Mouse (Mus musculus): ENCODE results near the gene Syt1.

Syt1 gene

GRCm38 (mm10) chr10:108885769-108886168, 125.0 kb downstream of the Syt1 start:
- DNase-seq (ENCODE audit: low read depth, low spot score) = no peak

GRCm38 (mm10) chr10:108884520-108884919, 126.3 kb downstream of the Syt1 start:
- no peak for DNase-seq (ENCODE audit: low read depth, low spot score)

GRCm38 (mm10) chr10:108880372-108880771, 130.4 kb downstream of the Syt1 start:
- DNase-seq (ENCODE audit: low read depth, low spot score) = no peak

DNA sequence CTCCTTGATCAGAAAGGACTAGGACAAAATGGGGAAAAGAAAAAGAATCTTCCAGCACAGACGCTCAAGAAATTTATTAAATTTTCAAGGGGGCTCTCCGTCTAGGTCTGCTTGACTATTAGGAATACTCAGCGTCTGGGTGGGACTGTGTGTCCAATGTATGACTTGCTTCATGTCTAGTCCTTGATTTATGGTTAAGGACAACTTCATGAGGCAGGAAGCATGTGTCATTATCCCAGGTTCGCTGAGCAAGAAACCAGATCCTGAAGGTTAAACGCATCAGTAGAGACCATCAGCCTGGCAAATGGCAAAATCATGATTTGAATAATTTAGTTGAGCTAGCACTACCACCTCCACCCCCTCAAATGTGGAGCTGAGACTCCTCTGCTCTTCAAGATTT, 135.1 kb downstream of the Syt1 start:
- no peak for DNase-seq (ENCODE audit: low read depth, low spot score)

DNA sequence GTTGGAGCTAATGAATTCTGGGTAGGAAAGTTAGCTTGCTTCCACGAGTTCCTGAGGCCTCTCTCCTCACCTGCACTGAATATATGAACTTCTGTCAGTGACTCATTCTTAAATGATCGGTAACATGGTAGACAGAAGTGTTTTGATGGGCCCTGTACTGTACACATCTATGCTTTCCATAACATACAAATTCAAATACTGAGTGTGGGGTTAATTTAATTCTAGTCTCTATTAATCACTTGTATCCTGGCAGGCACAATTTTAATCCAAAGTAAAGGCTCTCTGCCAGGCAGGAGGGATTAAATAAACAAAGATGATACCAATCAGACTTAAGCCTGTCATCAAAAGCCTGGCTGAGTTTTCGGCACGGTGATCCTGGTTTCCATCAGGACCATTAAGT, 136.1 kb downstream of the Syt1 start:
- DNase-seq (ENCODE audit: low read depth, low spot score) = no peak

DNA sequence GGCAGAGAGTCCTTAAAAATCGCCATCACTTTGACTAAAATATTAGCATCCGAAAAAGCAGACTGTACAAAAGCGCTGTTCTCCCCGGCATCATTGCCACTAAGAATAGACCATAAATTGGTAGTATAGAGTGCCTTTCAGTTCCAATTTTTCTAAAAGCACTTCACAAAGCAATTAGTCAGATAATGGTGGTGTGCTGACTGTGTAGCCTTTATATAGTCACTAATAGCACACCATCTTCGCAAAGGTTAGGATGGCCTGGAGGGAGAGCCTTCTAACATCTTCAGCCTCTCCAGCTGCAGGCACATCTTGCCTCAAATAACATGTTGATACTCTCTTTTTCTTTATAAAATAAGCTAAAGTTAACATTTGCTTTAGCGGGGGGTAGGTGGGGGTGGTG, 138.4 kb downstream of the Syt1 start:
- no peak for DNase-seq (ENCODE audit: low read depth, low spot score)

DNA sequence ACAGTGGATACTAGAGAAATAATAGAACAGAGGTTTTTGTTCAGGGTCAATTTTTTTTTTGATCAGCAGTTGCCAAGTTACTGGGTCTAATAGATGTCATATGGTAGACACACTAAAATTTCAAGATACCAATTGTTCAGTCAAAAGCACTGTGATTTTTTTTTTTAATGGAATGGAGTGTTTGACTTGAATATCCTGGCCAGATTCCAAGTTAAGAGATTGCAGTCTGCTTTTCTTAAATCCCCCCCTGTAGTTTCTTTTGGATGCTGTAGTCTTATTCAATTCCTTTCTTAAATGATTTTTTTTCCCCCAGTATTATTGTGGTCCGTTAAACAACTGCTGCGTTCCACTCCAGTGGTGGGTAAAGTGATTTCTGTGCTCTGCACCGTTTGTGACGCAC, 140.2 kb downstream of the Syt1 start:
- no peak for DNase-seq (ENCODE audit: low read depth, low spot score)

DNA sequence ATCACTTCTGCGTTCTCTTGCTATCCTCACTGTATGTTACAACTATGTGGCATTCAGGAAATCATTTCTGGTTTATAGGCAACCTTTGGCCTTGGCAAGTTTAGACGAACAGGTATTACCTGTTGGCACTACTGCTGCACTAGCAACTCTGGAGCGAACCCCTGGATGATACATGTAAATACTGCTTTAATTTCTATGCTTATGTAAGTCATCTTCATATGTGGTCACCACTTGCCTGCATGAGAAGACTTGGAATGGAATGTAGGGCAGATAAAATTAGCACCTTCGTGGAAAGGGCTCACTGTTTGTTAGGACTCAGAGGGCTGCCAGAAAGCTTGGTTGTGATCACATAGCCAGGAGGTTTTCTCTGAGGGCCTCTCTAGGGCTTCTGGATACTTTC, 142.6 kb downstream of the Syt1 start:
- no peak for DNase-seq (ENCODE audit: low read depth, low spot score)

DNA sequence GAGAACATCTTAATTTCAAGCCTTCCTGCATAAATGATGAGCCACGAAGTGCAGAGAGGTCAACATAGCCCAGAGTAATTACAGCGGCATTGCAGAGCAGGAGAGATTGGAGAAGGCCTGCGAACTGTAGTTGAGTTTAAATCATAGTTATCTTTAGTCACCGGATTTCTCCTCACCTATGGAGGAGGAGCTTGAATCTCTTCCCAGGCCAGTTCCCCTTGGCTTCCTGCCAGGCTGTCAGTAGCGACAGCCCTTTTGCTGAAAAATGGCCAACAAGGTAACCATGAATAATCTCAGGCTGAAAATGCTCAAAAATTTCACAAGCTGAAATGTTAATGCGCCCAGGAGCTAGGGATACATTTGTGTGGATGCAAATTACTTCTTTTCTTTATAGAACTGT, 143.6 kb downstream of the Syt1 start:
- no peak for DNase-seq (ENCODE audit: low read depth, low spot score)

DNA sequence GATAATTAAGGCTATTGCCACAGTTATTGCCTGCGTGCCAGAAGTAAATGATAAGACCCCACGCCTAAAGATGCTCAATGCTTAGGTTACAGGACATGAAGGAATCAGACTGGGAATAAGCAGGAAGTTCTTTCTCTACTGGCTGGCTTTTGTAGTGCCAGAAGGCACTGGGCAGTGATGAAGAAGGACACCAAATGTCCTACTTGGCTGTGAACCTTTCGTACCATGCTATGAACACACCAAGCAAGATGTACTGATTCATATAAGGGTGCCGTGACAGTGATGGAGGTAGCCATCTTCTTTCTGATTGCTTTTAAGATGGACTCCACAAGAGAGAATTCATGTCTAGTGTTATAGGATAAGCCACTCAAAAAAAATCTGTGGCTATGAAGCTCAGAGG, 145.2 kb downstream of the Syt1 start:
- DNase-seq (ENCODE audit: low read depth, low spot score) = no peak

DNA sequence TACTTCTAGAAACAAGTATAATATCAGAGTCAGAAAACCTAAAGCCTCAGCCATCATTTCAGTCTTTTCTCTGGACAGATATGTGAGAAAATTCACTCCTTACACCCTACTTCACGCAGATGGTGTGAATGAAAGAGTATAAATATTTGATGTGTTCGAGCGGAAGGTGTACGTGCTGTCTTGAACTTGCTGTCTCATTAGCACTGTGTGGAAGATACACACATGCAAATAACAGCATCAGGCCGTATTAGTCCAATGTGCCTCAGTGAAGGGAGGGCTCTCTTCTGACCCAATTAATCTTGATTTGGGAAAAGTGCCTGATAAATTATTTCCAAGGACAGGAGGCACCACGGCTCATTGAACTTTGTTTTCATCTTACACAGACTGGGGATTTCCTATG, 154.8 kb downstream of the Syt1 start:
- DNase-seq (ENCODE audit: low read depth, low spot score) = no peak

DNA sequence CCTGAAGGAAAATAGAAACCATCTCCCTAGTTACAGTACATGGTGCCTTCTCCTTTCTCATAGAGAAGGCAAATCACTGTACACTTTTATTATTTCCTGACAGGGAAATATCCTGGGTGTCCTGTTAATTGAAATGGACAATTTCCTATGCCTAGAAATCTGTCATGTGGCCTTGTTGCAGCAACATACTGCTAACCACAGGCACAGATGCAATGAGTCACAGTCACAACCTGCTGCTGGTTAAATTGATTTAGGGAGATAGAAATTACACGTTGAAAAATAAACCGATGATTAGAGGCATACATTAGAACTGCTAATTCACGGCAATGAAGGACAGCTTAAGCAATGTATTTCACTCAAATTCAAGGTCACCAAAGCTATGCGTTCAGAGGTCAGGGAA, 158.0 kb downstream of the Syt1 start:
- DNase-seq (ENCODE audit: low read depth, low spot score) = no peak

GRCm38 (mm10) chr10:108837434-108837833, 173.3 kb downstream of the Syt1 start:
- DNase-seq (ENCODE audit: low read depth, low spot score) = no peak

- no peak for DNase-seq (ENCODE audit: low read depth, low spot score)
Observed at GRCm38 (mm10) chr10:108832248-108832647, 178.5 kb downstream of the Syt1 start.

GRCm38 (mm10) chr10:108831801-108832200, 179.0 kb downstream of the Syt1 start:
- DNase-seq (ENCODE audit: low read depth, low spot score) = no peak

- DNase-seq (ENCODE audit: low read depth, low spot score) = no peak
Observed at GRCm38 (mm10) chr10:108822273-108822672, 188.5 kb downstream of the Syt1 start.

DNA sequence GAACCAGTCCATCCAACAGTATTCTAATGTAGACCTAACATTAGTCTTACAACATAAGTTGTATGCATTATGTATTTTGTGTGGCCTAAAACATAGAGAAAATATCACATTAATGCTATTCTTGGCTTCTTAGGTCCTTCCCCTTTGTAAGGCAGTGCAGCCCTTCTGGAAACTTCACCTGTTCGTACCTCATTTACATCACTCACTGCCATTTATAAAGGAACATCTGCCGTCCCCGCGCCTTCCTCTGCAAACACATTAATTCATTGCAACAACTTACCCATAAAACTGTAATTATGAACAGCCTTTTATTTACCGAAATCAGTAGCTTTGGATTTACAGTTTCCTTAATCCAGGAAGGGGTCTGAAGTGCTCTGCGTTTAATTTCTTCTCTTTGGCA, 195.4 kb downstream of the Syt1 start:
- DNase-seq (ENCODE audit: low read depth, low spot score) = no peak

DNA sequence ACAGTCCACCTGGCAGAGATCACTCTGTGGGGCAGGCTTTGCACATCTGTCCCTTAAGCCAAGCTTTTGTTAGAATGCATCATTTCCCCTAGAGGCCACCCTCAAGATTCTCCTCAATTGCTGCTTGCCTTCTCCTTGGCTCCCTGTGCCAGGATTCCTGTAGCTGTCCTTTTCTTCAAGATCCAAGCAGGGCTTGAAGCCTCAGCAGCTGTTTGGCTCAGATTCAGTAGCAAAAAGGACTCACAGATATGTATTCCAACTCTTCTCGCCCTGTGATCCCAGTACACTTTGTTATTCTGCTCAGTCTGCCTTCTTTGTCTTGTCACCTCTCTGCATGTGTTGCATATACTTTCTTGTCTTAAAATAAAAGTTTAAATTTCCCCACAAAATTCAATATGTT, 206.4 kb downstream of the Syt1 start:
- no peak for DNase-seq (ENCODE audit: low read depth, low spot score)

DNA sequence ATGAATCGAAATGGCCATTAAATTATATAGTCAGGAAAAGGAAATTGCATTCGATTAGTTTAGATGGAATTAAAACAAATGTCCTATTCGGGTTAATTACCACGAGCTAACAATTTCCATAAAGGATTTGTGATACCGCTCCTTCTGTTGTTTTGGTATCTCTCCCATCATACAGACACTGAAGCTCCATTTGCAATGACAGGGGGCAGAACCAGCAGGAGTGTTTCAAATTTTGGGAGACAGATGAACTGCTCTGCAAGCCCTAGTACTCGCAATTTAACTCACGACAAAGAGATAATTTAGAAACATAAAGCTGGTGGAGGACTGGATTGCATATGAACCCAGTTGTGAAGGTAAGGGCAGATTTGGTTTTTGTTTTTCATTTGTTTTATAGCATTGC, 210.0 kb downstream of the Syt1 start:
- no peak for DNase-seq (ENCODE audit: low read depth, low spot score)

DNA sequence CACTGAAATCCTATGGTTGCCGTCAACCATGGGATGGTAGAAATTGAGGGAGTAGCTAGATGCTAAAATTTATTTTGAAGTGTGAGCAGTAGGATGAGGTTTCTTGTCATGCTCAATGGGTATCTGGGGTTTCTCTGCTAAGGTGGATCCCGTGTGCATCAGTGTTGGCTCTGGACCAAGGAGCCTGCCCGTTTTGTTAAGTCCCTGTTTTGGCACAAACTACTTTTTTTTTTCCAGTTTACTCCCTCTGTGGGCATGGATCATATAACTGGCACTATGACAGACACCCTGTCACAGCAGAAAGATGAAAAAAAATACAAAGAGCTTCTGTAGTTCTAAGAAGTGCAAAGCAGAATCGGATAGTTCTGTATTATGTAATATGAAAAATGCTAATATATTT, 212.0 kb downstream of the Syt1 start:
- DNase-seq (ENCODE audit: low read depth, low spot score) = no peak

GRCm38 (mm10) chr10:108782817-108783216, 228.0 kb downstream of the Syt1 start:
- DNase-seq (ENCODE audit: low read depth, low spot score) = no peak

GRCm38 (mm10) chr10:108780614-108781013, 230.2 kb downstream of the Syt1 start:
- DNase-seq (ENCODE audit: low read depth, low spot score) = no peak

GRCm38 (mm10) chr10:108776735-108777134, 234.0 kb downstream of the Syt1 start:
- DNase-seq (ENCODE audit: low read depth, low spot score) = no peak

DNA sequence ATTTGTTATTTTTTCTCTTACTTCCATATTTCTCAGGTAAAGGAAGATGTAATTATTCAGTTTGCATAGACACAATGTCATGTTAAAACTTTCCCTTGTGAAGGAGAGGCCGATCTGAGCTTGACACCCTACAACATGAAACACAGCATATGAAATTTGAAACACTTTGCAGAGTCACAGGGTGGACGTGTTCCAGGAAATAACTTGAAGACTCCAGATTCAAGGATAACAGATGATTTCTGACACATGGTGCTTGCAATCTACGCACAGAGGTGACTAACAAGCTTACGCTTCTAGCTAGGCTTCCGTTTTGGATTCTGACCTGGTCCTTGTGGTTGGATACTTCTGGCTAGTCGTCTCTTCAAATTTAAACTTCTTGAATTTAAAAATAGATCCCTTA, 239.7 kb downstream of the Syt1 start:
- no peak for DNase-seq (ENCODE audit: low read depth, low spot score)

DNA sequence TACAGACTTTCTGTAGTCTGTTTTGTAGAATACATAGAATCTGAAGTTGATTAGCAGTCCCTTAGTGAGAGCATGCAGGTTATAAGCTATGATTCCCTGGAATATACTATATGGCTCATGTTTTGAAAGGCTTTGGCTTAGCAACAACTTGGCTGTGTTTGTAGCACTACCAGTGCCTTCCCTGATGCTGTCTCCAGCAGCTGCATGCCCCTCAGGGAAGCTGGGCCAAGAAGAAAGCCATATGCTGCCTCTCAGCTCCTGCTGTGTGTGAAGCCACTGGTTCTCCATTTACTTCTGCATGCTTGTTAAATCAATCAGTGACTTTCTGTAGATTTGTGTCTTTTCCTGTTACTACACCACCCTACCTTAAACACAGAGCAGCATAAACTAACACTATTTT, 245.2 kb downstream of the Syt1 start:
- DNase-seq (ENCODE audit: low read depth, low spot score) = no peak

Measured in R1 (cell line).